Mouse (Mus musculus) CH12.LX (cell line): ENCODE data around the gene Rarg.

ENCODE experiments used
- CHD2 ChIP-seq: IDR thresholded peaks from 2 replicates; pipeline ENCODE4 v1.6.1; 2011; ENCODE audit warnings: low read length, improper control_type of control experiment
- CTCF ChIP-seq, 2 experiments: IDR thresholded peaks in 1 of 2; conservative IDR thresholded peaks in 1 of 2; 2 replicates each; pipeline ENCODE4 v1.5.1; 2011 to 2012; ENCODE audit warnings: low read depth in 2 of 2, low read length in 2 of 2, improper control_type of control experiment in 1 of 2, inconsistent platforms in 1 of 2, mild to moderate bottlenecking in 1 of 2, moderate library complexity in 1 of 2
- EP300 ChIP-seq: IDR thresholded peaks from 2 replicates; pipeline ENCODE4 v1.6.1; 2011; ENCODE audit warnings: low read length, improper control_type of control experiment
- MAX ChIP-seq: IDR thresholded peaks from 2 replicates; pipeline ENCODE4 v1.6.1; 2011; ENCODE audit warnings: low read length, improper control_type of control experiment
- POLR2A ChIP-seq: IDR thresholded peaks from 2 replicates; pipeline ENCODE4 v1.6.1; 2011; ENCODE audit warnings: low read depth, mild to moderate bottlenecking, improper control_type of control experiment, low read length
- ZMIZ1 ChIP-seq: IDR thresholded peaks from 2 replicates; pipeline ENCODE4 v1.6.1; 2012; ENCODE audit warnings: low read depth, mild to moderate bottlenecking, inconsistent platforms, low read length, improper control_type of control experiment

DNA sequence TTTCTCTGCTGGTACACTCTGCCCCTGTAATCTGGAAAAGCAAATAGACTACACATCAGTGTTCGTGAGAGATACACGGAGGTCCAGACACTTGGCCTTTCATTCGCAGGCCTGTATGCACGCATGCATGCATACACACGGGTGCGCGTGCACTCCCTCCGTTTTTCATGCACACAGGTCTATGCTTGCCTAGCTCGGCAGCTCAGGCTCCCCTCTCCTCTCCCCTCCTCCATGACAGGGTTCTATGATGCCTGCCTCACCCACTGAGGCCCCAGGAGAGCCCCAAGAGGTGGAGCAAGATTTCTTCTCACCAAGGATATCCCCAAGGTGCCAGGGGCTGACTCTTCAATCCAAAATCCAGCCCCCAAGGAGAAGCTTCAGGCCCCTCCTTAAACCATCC lies 7.3 kb downstream of the Rarg start:
- TF ChIP-seq MAX (no peak), CTCF (conservative IDR thresholded peaks at IDR 0.05 in 1 of 2, IDR thresholded peaks at IDR 0.05 in 1 of 2; ENCODE audit: low read depth in 2 of 2, low read length in 2 of 2) (no peak), EP300 (no peak), POLR2A (no peak), CHD2 (no peak), ZMIZ1 (no peak)
